Comparison of ENCODE assay signal across 8 mouse cellular contexts in the genomic region with DNA sequence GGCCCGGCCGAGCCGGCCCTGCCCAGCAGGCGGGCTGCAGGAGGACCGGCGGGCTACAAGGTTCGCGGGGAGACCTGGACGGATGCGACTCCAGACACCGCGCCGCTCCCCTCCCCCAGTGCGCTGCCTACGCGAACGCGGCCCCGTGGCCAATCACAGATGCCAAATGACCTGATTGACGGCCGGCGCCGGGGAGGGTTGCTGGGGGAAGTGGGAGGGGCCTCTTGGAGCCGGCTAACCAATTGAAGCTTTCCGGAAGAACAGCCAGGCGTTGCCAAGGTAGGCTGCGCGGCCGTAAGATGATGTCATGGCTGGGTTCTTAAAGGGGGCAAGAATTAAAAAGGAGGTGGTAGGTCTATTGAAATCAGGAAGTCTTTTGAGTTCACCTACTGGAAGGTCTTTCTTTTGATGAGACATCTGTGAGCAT. TPM values are rescaled to one million over a fixed set of nuclear protein-coding genes. Genes with fewer than 3 reads are reported as not detected.
A peak's percentile ranks its signal among the peaks of the same experiment; 100 is the strongest.
DNase-seq lines count a peak whose midpoint lies in the region; ATAC-seq and TF ChIP-seq lines count a peak whose summit lies in the region.

A gene (plus strand): TSS at position 296 of the 427 bp plus-strand sequence.

- peaks cover 10% of the 10 kb centered on the region for H3K4me1 ChIP-seq in ES-Bruce4 (ENCODE audit: control insufficient read depth, insufficient read depth, low read length)
- peaks cover 19% of the 10 kb centered on the region for H3K4me1 ChIP-seq in forebrain, embryonic 13.5 days
- H3K4me1 ChIP-seq in liver, postnatal 0 days (ENCODE audit: insufficient read depth), result peaks cover 13% of the 10 kb centered on the region
- H3K4me1 ChIP-seq in neural tube, embryonic 14.5 days (ENCODE audit: control insufficient read depth, insufficient read depth, low read length), result peaks cover 10% of the 10 kb centered on the region

- intact Hi-C loops in heart, postnatal 10 days (cut with DNase I), result loop anchor here (2.0 kb wide), 1 partner anchor 17 kb away; no protein-coding TSS in a partner anchor

- peak within 1 kb of the TSS; percentile 80 for H3K4me2 ChIP-seq in forebrain, embryonic 13.5 days
- H3K4me2 ChIP-seq in liver, postnatal 0 days (ENCODE audit: low read depth, low read length), result peak within 1 kb of the TSS; percentile 94
- H3K4me2 ChIP-seq in neural tube, embryonic 14.5 days (ENCODE audit: low read depth, low read length), result peak within 1 kb of the TSS; percentile 83

- TF ChIP-seq POLR2A in ES-Bruce4 (IDR thresholded peaks at IDR 0.05; ENCODE audit: insufficient read depth, low read length), result no peak

- peak; percentile 96 for ATAC-seq in cerebellum, adult (ENCODE audit: insufficient number of reproducible peaks, low FRiP score, low TSS enrichment)
- ATAC-seq in forebrain, embryonic 13.5 days, result peak; percentile 98
- ATAC-seq in liver, postnatal 0 days, result peak; percentile 99
- peak; percentile 97 for ATAC-seq in neural tube, embryonic 14.5 days (ENCODE audit: low read depth)

- H3K27ac ChIP-seq in ES-Bruce4 (ENCODE audit: insufficient read depth, low read length), result no peak within 1 kb of the TSS
- H3K27ac ChIP-seq in forebrain, embryonic 13.5 days, result peak within 1 kb of the TSS; percentile 54
- peak within 1 kb of the TSS; percentile 86 for H3K27ac ChIP-seq in liver, postnatal 0 days (ENCODE audit: low read depth)
- H3K27ac ChIP-seq in neural tube, embryonic 14.5 days (ENCODE audit: low read depth, low read length), result peak within 1 kb of the TSS; percentile 68

- H3K9ac ChIP-seq in ES-Bruce4 (ENCODE audit: low read depth, poor library complexity, severe bottlenecking), result peak within 1 kb of the TSS; percentile 89
- H3K9ac ChIP-seq in forebrain, embryonic 13.5 days, result peak within 1 kb of the TSS; percentile 94
- peak within 1 kb of the TSS; percentile 90 for H3K9ac ChIP-seq in liver, postnatal 0 days (replicated peaks)
- H3K9ac ChIP-seq in neural tube, embryonic 14.5 days (replicated peaks; ENCODE audit: low read depth, low read length), result peak within 1 kb of the TSS; percentile 77

- peak within 1 kb of the TSS; percentile 97 for H3K4me3 ChIP-seq in ES-Bruce4 (ENCODE audit: low read depth, low read length)
- H3K4me3 ChIP-seq in forebrain, embryonic 13.5 days, result peak within 1 kb of the TSS; percentile 95
- peak within 1 kb of the TSS; percentile 92 for H3K4me3 ChIP-seq in liver, postnatal 0 days (ENCODE audit: low read depth, low read length)
- H3K4me3 ChIP-seq in neural tube, embryonic 14.5 days (ENCODE audit: low read depth, low read length), result peak within 1 kb of the TSS; percentile 72

- no peaks in the 10 kb centered on the region for H3K27me3 ChIP-seq in ES-Bruce4 (ENCODE audit: control insufficient read depth, insufficient read depth, low read length, poor library complexity, severe bottlenecking)
- no peaks in the 10 kb centered on the region for H3K27me3 ChIP-seq in forebrain, embryonic 13.5 days
- no peaks in the 10 kb centered on the region for H3K27me3 ChIP-seq in liver, postnatal 0 days (ENCODE audit: insufficient read depth, low read length)
- H3K27me3 ChIP-seq in neural tube, embryonic 14.5 days (ENCODE audit: control insufficient read depth, insufficient read depth, low read length), result no peaks in the 10 kb centered on the region

- TF ChIP-seq EP300 in ES-Bruce4 (IDR thresholded peaks at IDR 0.05; ENCODE audit: insufficient read depth, low read depth, low read length), result no peak
- TF ChIP-seq EP300 in liver, postnatal 0 days (IDR thresholded peaks at IDR 0.05; ENCODE audit: low read depth), result no peak

- TF ChIP-seq CTCF in ES-Bruce4 (IDR thresholded peaks at IDR 0.05; ENCODE audit: low read depth, low read length), result no peak
- TF ChIP-seq CTCF in liver, postnatal 0 days (IDR thresholded peaks at IDR 0.05; ENCODE audit: low read depth), result 0 out of 2 replicates have a peak, but pooled peaks have one; percentile 1

- DNase-seq in heart, postnatal 10 days, result peak; percentile 98 to 99
- peak; percentile 88 for DNase-seq in large intestine, adult 2 months (ENCODE audit: low read depth, low spot score)
- peak; percentile 98 for DNase-seq in liver, postnatal 0 days
- DNase-seq in testis, postnatal 10 days (ENCODE audit: low spot score), result peak; percentile 98

- no peaks in the 10 kb centered on the region for H3K9me3 ChIP-seq in ES-Bruce4 (replicated peaks; ENCODE audit: control insufficient read depth, insufficient read depth, low read length, poor library complexity, severe bottlenecking)
- peaks cover 4% of the 10 kb centered on the region; the same call in 1 of the 2 replicates for H3K9me3 ChIP-seq in forebrain, embryonic 13.5 days (replicated peaks)
- no peaks in the 10 kb centered on the region for H3K9me3 ChIP-seq in liver, postnatal 0 days (ENCODE audit: low read length)
- no peaks in the 10 kb centered on the region for H3K9me3 ChIP-seq in neural tube, embryonic 14.5 days (ENCODE audit: control insufficient read depth, low read length)

- 2% methylated on average over 29 of the region's 29 CpGs for WGBS in forebrain, embryonic 13.5 days
- under 1% methylated on average over 29 of the region's 29 CpGs for WGBS in large intestine, adult 2 months
- 2% methylated on average over 26 of the region's 29 CpGs for WGBS in liver, postnatal 0 days (ENCODE audit: insufficient replicate concordance)
- WGBS in neural tube, embryonic 14.5 days, result 0% methylated on average over 29 of the region's 29 CpGs

- peaks cover 11% of the 10 kb centered on the region for H3K36me3 ChIP-seq in ES-Bruce4 (ENCODE audit: control insufficient read depth, insufficient read depth, low read length, poor library complexity, severe bottlenecking)
- peaks cover 31% of the 10 kb centered on the region for H3K36me3 ChIP-seq in forebrain, embryonic 13.5 days (ENCODE audit: poor library complexity, severe bottlenecking)
- H3K36me3 ChIP-seq in liver, postnatal 0 days (replicated peaks; ENCODE audit: insufficient read depth, low read length), result peaks cover 20% of the 10 kb centered on the region
- H3K36me3 ChIP-seq in neural tube, embryonic 14.5 days (ENCODE audit: control insufficient read depth, insufficient read depth, low read length), result 0 out of 2 replicates have a peak, but pooled peaks cover 4% of the 10 kb centered on the region

RNA-seq across cellular contexts. Expression of the gene that starts here (rescaled TPM):
- polyA plus RNA-seq in ES-Bruce4 (2011; ENCODE audit: insufficient read depth, insufficient read length, low read depth, missing spikeins), result 1.4 TPM in 1 of 2 replicates, not detected in the other
- polyA plus RNA-seq in forebrain, embryonic 13.5 days (2015; fragmentation: Nextera tagmentation; extraction: Ambion mirVana), result 0.69 TPM in 1 of 2 replicates, not detected in the other
- total RNA-seq in heart, postnatal 10 days (2021), result not detected
- polyA plus RNA-seq in large intestine, adult 2 months (2012; rRNA removed), result not detected in 2 replicates
- not detected in 2 replicates for polyA plus RNA-seq in liver, postnatal 0 days (2015; fragmentation: Nextera tagmentation; extraction: Ambion mirVana)
- 0.40 and 0.92 TPM in 2 replicates for polyA plus RNA-seq in neural tube, embryonic 14.5 days (2014; fragmentation: Nextera tagmentation; extraction: Ambion mirVana)

Comparison
In these comparisons a context has a peak if more than half of its experiments do, and no peak if none do; other contexts are left out.
1. Peak in ATAC-seq, H3K4me3 ChIP-seq, H3K27ac ChIP-seq, H3K9ac ChIP-seq and H3K4me2 ChIP-seq in forebrain, embryonic 13.5 days; RNA of the gene not detected or under 1 TPM.
2. Peak in DNase-seq in heart, postnatal 10 days; RNA of the gene not detected or under 1 TPM.
3. Peak in DNase-seq in large intestine, adult 2 months; RNA of the gene not detected or under 1 TPM.
4. Peak in DNase-seq, ATAC-seq, H3K4me3 ChIP-seq, H3K27ac ChIP-seq, H3K9ac ChIP-seq and H3K4me2 ChIP-seq in liver, postnatal 0 days; RNA of the gene not detected or under 1 TPM.
5. Peak in ATAC-seq, H3K4me3 ChIP-seq, H3K27ac ChIP-seq, H3K9ac ChIP-seq and H3K4me2 ChIP-seq in neural tube, embryonic 14.5 days; RNA of the gene not detected or under 1 TPM.